Mouse (Mus musculus) intestine, embryonic 16.5 days (tissue): ENCODE results near the gene Prdx1. TPM values are rescaled to one million over a fixed set of nuclear protein-coding genes. Genes with fewer than 3 reads are reported as not detected.
A peak's percentile ranks its signal among the peaks of the same experiment; 100 is the strongest.

Source experiments
- ATAC-seq: fragments of 200-750 bp; cut with Nextera tagmentation; 2 replicates; pipeline ENCODE4 v1.8.0; 2017; ENCODE audit warnings: moderate TSS enrichment, moderate library complexity
- H3K27ac ChIP-seq: fragments of 300-500 bp; sonication (generic); 2 replicates; pipeline ENCODE4 v1.5.1; 2014; ENCODE audit warnings: mild to moderate bottlenecking, low read length
- H3K27me3 ChIP-seq: fragments of 300-500 bp; sonication (generic); replicated peaks from 2 replicates; pipeline ENCODE4 v1.6.1; 2014; ENCODE audit warnings: low read length, control low read depth, mixed read lengths; ENCODE audit not compliant: control insufficient read depth, insufficient read depth
- H3K36me3 ChIP-seq: fragments of 300-500 bp; sonication (generic); 2 replicates; pipeline ENCODE4 v1.6.1; 2014; ENCODE audit warnings: low read length, control low read depth; ENCODE audit not compliant: control insufficient read depth, insufficient read depth
- H3K4me1 ChIP-seq: fragments of 300-500 bp; sonication (generic); 2 replicates; pipeline ENCODE4 v1.6.1; 2014; ENCODE audit warnings: low read length, control low read depth, mixed read lengths; ENCODE audit not compliant: control insufficient read depth, insufficient read depth
- H3K4me2 ChIP-seq: fragments of 300-500 bp; sonication (generic); 2 replicates; pipeline ENCODE4 v1.6.1; 2014; ENCODE audit warnings: low read depth, low read length, control low read depth
- H3K4me3 ChIP-seq: fragments of 300-500 bp; sonication (generic); 2 replicates; pipeline ENCODE4 v1.5.1; 2014; ENCODE audit warnings: mild to moderate bottlenecking, low read length
- H3K9ac ChIP-seq: fragments of 300-500 bp; sonication (generic); 2 replicates; pipeline ENCODE4 v1.6.1; 2014; ENCODE audit warnings: low read depth, low read length
- H3K9me3 ChIP-seq: fragments of 300-500 bp; sonication (generic); 2 replicates; pipeline ENCODE4 v1.6.1; 2016; ENCODE audit warnings: low read length, control low read depth; ENCODE audit not compliant: control insufficient read depth
- WGBS: fragments of 180-500 bp; shearing (Covaris S2); extraction: QIAGEN DNeasy Blood & Tissue Kit; methylation state at CpG from one replicate; pipeline ENCODE4 v1.1.7; 2014; 5-methylcytosine and 5-hydroxymethylcytosine counted together
- polyA plus RNA-seq: library from polyadenylated mRNA; unstranded; fragments of >200 nt; fragmentation: Nextera tagmentation; extraction: Ambion mirVana; gene quantifications from 2 replicates; pipeline ENCODE4 v1.2.1, GENCODE M21; 2015

Gene Prdx1
- polyA plus RNA-seq, 1 experiment from 2014 or later, result 1,485 TPM

- Histone ChIP-seq H3K4me1 (peaks cover 27% of the 10 kb centered on the region), H3K9ac (no peak overlapping the region), H3K9me3 (no peaks in the 10 kb centered on the region), H3K27ac (no peak overlapping the region), H3K4me2 (no peak overlapping the region), H3K36me3 (peaks cover 6% of the 10 kb centered on the region), H3K27me3 (no peaks in the 10 kb centered on the region), H3K4me3 (no peak overlapping the region)
- no peak for ATAC-seq
- 84% methylated on average over 4 of the region's 4 CpGs for WGBS
These were observed 4.0 kb downstream of the Prdx1 start for GRCm38 (mm10) chr4:116689309-116689876.

GRCm38 (mm10) chr4:116692146-116692545 lies 6.8 kb downstream of the Prdx1 start:
- H3K9me3 ChIP-seq, result no peaks in the 10 kb centered on the region
- no peaks in the 10 kb centered on the region for H3K27me3 ChIP-seq
- 90% methylated on average over 2 of the region's 2 CpGs for WGBS
- H3K36me3 ChIP-seq, result peaks cover 15% of the 10 kb centered on the region
- H3K4me1 ChIP-seq, result peaks cover 14% of the 10 kb centered on the region
- no peak overlapping the region for H3K4me2 ChIP-seq
- H3K4me3 ChIP-seq, result no peak overlapping the region
- no peak overlapping the region for H3K27ac ChIP-seq
- no peak overlapping the region for H3K9ac ChIP-seq
- ATAC-seq, result no peak

GRCm38 (mm10) chr4:116693785-116694184 lies 8.4 kb downstream of the Prdx1 start:
- Histone ChIP-seq H3K4me1 (peaks cover 7% of the 10 kb centered on the region), H3K4me2 (no peak overlapping the region), H3K9ac (no peak overlapping the region), H3K36me3 (peaks cover 13% of the 10 kb centered on the region), H3K27me3 (no peaks in the 10 kb centered on the region), H3K27ac (no peak overlapping the region), H3K4me3 (no peak overlapping the region), H3K9me3 (no peaks in the 10 kb centered on the region)
- 76% methylated on average over 2 of the region's 2 CpGs for WGBS
- ATAC-seq, result no peak

GRCm38 (mm10) chr4:116698693-116699342 lies 13.5 kb downstream of the Prdx1 start:
- Histone ChIP-seq H3K4me3 (no peak overlapping the region), H3K27me3 (no peaks in the 10 kb centered on the region), H3K9ac (no peak overlapping the region), H3K27ac (no peak overlapping the region), H3K4me1 (no peaks in the 10 kb centered on the region), H3K4me2 (no peak overlapping the region), H3K9me3 (no peaks in the 10 kb centered on the region), H3K36me3 (peaks cover 14% of the 10 kb centered on the region)
- 78% methylated on average over 2 of the region's 2 CpGs for WGBS
- ATAC-seq, result no peak

GRCm38 (mm10) chr4:116700964-116701363 lies 15.6 kb downstream of the Prdx1 start:
- Histone ChIP-seq H3K4me3 (no peak overlapping the region), H3K36me3 (0 out of 2 replicates have a peak, but pooled peaks cover 5% of the 10 kb centered on the region), H3K4me2 (no peak overlapping the region), H3K27me3 (no peaks in the 10 kb centered on the region), H3K27ac (no peak overlapping the region), H3K9ac (no peak overlapping the region), H3K4me1 (no peaks in the 10 kb centered on the region), H3K9me3 (no peaks in the 10 kb centered on the region)
- WGBS, result 78% methylated on average over 1 of the region's 1 CpGs
- no peak for ATAC-seq

- whole genome bisulfite sequencing, result 38% methylated on average over 6 of the region's 6 CpGs
- Histone ChIP-seq H3K27ac (no peak overlapping the region), H3K9me3 (no peaks in the 10 kb centered on the region), H3K4me3 (no peak overlapping the region), H3K9ac (no peak overlapping the region), H3K4me2 (no peak overlapping the region), H3K4me1 (peaks cover 3% of the 10 kb centered on the region; the same call in 1 of the 2 replicates), H3K36me3 (0 out of 2 replicates have a peak, but pooled peaks cover 3% of the 10 kb centered on the region), H3K27me3 (no peaks in the 10 kb centered on the region)
- no peak for ATAC-seq
These were observed 18.5 kb downstream of the Prdx1 start for GRCm38 (mm10) chr4:116703804-116704203.

GRCm38 (mm10) chr4:116707666-116708065 lies 22.3 kb downstream of the Prdx1 start:
- no peaks in the 10 kb centered on the region for H3K27me3 ChIP-seq
- no peaks in the 10 kb centered on the region for H3K36me3 ChIP-seq
- peak overlapping the region; percentile 77 for H3K4me2 ChIP-seq
- peak overlapping the region; percentile 72 for H3K9ac ChIP-seq
- H3K9me3 ChIP-seq, result no peaks in the 10 kb centered on the region
- peaks cover 6% of the 10 kb centered on the region; the same call in 1 of the 2 replicates for H3K4me1 ChIP-seq
- WGBS, result 11% methylated on average over 9 of the region's 9 CpGs
- no peak for ATAC-seq
- H3K27ac ChIP-seq, result no peak overlapping the region
- H3K4me3 ChIP-seq, result peak overlapping the region; percentile 74

- Histone ChIP-seq H3K4me3 (peak within 1 kb of the TSS; percentile 74), H3K27ac (no peak within 1 kb of the TSS), H3K9ac (peak within 1 kb of the TSS; percentile 72), H3K4me1 (peaks cover 6% of the 10 kb centered on the region; the same call in 1 of the 2 replicates), H3K4me2 (peak within 1 kb of the TSS; percentile 83), H3K27me3 (no peaks in the 10 kb centered on the region), H3K9me3 (no peaks in the 10 kb centered on the region), H3K36me3 (no peaks in the 10 kb centered on the region)
- WGBS, result 0% methylated on average over 29 of the region's 29 CpGs
- ATAC-seq, result peak; percentile 100
These were observed 22.9 kb downstream of the Prdx1 start, which contains the start of the genes Mmachc and Ccdc163 for GRCm38 (mm10) chr4:116708201-116708764. Mmachc (minus strand) TSS chr4:116708406. Ccdc163 (plus strand) TSS chr4:116708509.

GRCm38 (mm10) chr4:116708791-116709390 lies 23.5 kb downstream of the Prdx1 start:
- peak; percentile 22; the same call in 1 of the 2 replicates for ATAC-seq
- Histone ChIP-seq H3K36me3 (no peaks in the 10 kb centered on the region), H3K27me3 (no peaks in the 10 kb centered on the region), H3K4me2 (peak overlapping the region; percentile 83), H3K4me3 (peak overlapping the region; percentile 74), H3K9ac (peak overlapping the region; percentile 68), H3K4me1 (peaks cover 6% of the 10 kb centered on the region; the same call in 1 of the 2 replicates), H3K9me3 (no peaks in the 10 kb centered on the region), H3K27ac (no peak overlapping the region)
- 4% methylated on average over 9 of the region's 9 CpGs for WGBS
